Mouse (Mus musculus) megakaryocyte, embryonic 14.5 days (primary cell): Measurements from ENCODE around the gene Myadml2.

ENCODE experiments used
- FLI1 ChIP-seq: IDR thresholded peaks from 2 replicates; pipeline ENCODE4 v1.6.1; 2012; ENCODE audit warnings: low read length, inconsistent platforms, mixed read lengths
- GATA1 ChIP-seq: IDR thresholded peaks from 3 replicates; pipeline ENCODE4 v1.6.1; 2012; ENCODE audit warnings: mixed read lengths, low read length, inconsistent platforms, borderline replicate concordance

DNA sequence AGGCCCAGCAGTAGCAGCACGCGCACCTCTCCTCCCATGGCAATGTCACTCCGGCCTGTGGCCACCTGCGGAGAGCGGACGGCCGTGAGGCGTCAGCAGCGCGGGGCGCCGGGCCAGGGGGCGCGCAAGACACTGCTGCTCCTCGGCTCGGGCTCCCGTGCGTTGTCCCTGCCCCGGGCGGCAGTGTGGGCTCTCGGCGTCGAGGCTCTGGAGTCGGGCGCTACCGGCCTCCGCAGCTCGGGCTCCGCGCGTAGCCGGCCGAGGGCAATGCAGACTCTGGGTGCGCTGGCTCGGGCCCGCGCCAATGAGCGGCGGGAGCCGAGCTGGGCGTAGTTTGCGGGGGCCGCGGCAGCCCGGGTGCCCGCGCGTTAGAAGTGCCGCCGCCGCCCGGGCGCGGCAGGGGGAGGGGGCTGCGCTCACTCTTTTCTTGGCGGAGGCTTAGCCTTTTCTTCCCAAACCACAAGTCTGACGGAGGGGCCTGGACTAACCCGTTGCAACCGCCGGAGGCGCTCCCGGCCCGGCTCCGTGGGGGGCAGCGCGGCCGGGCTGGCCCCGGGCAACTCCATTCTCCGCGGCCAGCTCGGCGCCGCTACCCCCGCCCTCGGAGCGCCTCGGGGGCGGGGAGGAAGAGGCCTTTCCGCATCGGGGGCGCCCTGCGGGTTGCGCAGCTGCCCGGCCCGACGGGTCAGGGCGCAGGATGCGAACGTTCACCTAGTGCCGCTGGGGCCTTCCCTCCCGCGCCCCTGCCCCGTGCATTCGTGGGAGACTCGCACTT is 12.5 kb upstream of the Myadml2 start:
- TF ChIP-seq GATA1, result no peak
- TF ChIP-seq FLI1, result no peak
